Mouse (Mus musculus): ENCODE data around the gene Wdr48.

GRCm38 (mm10) chr9:119847187-119847586 lies 47.5 kb upstream of the Wdr48 start:
- no peak for TF ChIP-seq CTCF (IDR thresholded peaks at IDR 0.05; ENCODE audit: insufficient read depth, low read length)
- no peak for TF ChIP-seq POLR2A (IDR thresholded peaks at IDR 0.05; ENCODE audit: borderline replicate concordance, extremely low read depth, low read depth, low read length)

Data from lung, adult 2 months (tissue).